Mouse (Mus musculus) ES-E14 (cell line): ENCODE results near the gene Elavl1.

Source experiments
- HCFC1 ChIP-seq: IDR thresholded peaks from 2 replicates; pipeline ENCODE4 v1.6.1; 2012; ENCODE audit warnings: low read length, inconsistent platforms, borderline replicate concordance; ENCODE audit not compliant: insufficient read depth
- MAFK ChIP-seq: IDR thresholded peaks from 2 replicates; pipeline ENCODE4 v1.6.1; 2014; ENCODE audit warnings: mild to moderate bottlenecking, low read depth, low read length, inconsistent platforms; ENCODE audit not compliant: insufficient read depth

DNA sequence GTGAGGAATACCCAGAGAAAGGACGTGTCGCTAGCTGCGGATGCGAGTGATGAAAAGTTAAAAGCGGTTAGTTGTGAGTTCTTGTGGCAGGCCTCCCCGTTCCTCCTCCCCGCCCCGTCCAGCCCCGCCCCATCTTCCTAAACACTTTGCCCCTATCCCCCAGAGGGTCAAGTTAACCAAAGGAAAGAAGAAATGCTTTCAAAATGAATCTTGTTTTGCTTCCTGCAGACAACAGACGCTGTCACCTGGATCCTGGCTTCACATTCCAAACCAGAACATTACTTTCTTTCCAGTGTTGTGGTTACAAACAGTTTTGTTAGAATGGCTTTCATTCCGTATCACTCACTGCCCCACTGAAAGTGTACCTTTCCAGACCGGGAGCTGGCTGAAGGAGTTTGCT lies 23.1 kb upstream of the Elavl1 start:
- TF ChIP-seq HCFC1 (no peak), MAFK (no peak)
